Mouse (Mus musculus): ENCODE results near the gene Osbpl6. TPM values are rescaled to one million over a fixed set of nuclear protein-coding genes. Genes with fewer than 3 reads are reported as not detected.

Osbpl6 gene
- polyA plus RNA-seq, 1 experiment from 2014 or later, result 5.9 TPM

- Histone ChIP-seq H3K27me3 (ENCODE audit: control insufficient read depth, insufficient read depth, low read length) (no peaks in the 10 kb centered on the region), H3K4me1 (ENCODE audit: control insufficient read depth in 2 of 2, insufficient read depth in 2 of 2, low read length in 2 of 2) (no peaks in the 10 kb centered on the region), H3K9me3 (ENCODE audit: control insufficient read depth, low read length) (no peaks in the 10 kb centered on the region), H3K27ac (replicated peaks in 1 of 2; ENCODE audit: control insufficient read depth in 1 of 2, insufficient read depth in 1 of 2, low read depth in 2 of 2, low read length in 2 of 2) (no peak overlapping the region), H3K4me3 (ENCODE audit: control insufficient read depth in 1 of 2, insufficient read depth in 1 of 2, low read depth in 1 of 2, low read length in 2 of 2) (no peak overlapping the region), H3K9ac (ENCODE audit: low read length) (no peak overlapping the region), H3K36me3 (ENCODE audit: control insufficient read depth, insufficient read depth, low read length) (no peaks in the 10 kb centered on the region), H3K4me2 (ENCODE audit: low read length) (no peak overlapping the region)
- WGBS, result 76% methylated on average over 6 of the region's 6 CpGs
- ATAC-seq (ENCODE audit: insufficient number of reproducible peaks, insufficient read depth, low FRiP score, low read depth), result no peak
Observed at GRCm38 (mm10) chr2:76421411-76421924, 15.2 kb downstream of the Osbpl6 start.

- Histone ChIP-seq H3K4me3 (ENCODE audit: control insufficient read depth in 1 of 2, insufficient read depth in 1 of 2, low read depth in 1 of 2, low read length in 2 of 2) (no peak overlapping the region), H3K4me2 (ENCODE audit: low read length) (no peak overlapping the region), H3K27me3 (ENCODE audit: control insufficient read depth, insufficient read depth, low read length) (no peaks in the 10 kb centered on the region), H3K9ac (ENCODE audit: low read length) (no peak overlapping the region), H3K27ac (replicated peaks in 1 of 2; ENCODE audit: control insufficient read depth in 1 of 2, insufficient read depth in 1 of 2, low read depth in 2 of 2, low read length in 2 of 2) (no peak overlapping the region), H3K9me3 (ENCODE audit: control insufficient read depth, low read length) (no peaks in the 10 kb centered on the region), H3K4me1 (ENCODE audit: control insufficient read depth in 2 of 2, insufficient read depth in 2 of 2, low read length in 2 of 2) (no peaks in the 10 kb centered on the region), H3K36me3 (ENCODE audit: control insufficient read depth, insufficient read depth, low read length) (no peaks in the 10 kb centered on the region)
- WGBS, result 55% methylated on average over 3 of the region's 3 CpGs
- ATAC-seq (ENCODE audit: insufficient number of reproducible peaks, insufficient read depth, low FRiP score, low read depth), result no peak
Observed at GRCm38 (mm10) chr2:76426816-76427215, 20.5 kb downstream of the Osbpl6 start.

GRCm38 (mm10) chr2:76429318-76429717 lies 23.0 kb downstream of the Osbpl6 start:
- no peak overlapping the region for H3K4me3 ChIP-seq (ENCODE audit: control insufficient read depth in 1 of 2, insufficient read depth in 1 of 2, low read depth in 1 of 2, low read length in 2 of 2)
- H3K27me3 ChIP-seq (ENCODE audit: control insufficient read depth, insufficient read depth, low read length), result no peaks in the 10 kb centered on the region
- no peak for ATAC-seq (ENCODE audit: insufficient number of reproducible peaks, insufficient read depth, low FRiP score, low read depth)
- no peak overlapping the region for H3K9ac ChIP-seq (ENCODE audit: low read length)
- H3K4me2 ChIP-seq (ENCODE audit: low read length), result no peak overlapping the region
- H3K9me3 ChIP-seq (ENCODE audit: control insufficient read depth, low read length), result no peaks in the 10 kb centered on the region
- H3K36me3 ChIP-seq (ENCODE audit: control insufficient read depth, insufficient read depth, low read length), result no peaks in the 10 kb centered on the region
- no peaks in the 10 kb centered on the region for H3K4me1 ChIP-seq (ENCODE audit: control insufficient read depth in 2 of 2, insufficient read depth in 2 of 2, low read length in 2 of 2)
- WGBS, result 57% methylated on average over 3 of the region's 3 CpGs
- no peak overlapping the region for H3K27ac ChIP-seq (replicated peaks in 1 of 2; ENCODE audit: control insufficient read depth in 1 of 2, insufficient read depth in 1 of 2, low read depth in 2 of 2, low read length in 2 of 2)

- H3K9me3 ChIP-seq (ENCODE audit: control insufficient read depth, low read length), result no peaks in the 10 kb centered on the region
- H3K4me3 ChIP-seq (ENCODE audit: control insufficient read depth in 1 of 2, insufficient read depth in 1 of 2, low read depth in 1 of 2, low read length in 2 of 2), result no peak overlapping the region
- no peak overlapping the region for H3K4me2 ChIP-seq (ENCODE audit: low read length)
- ATAC-seq (ENCODE audit: insufficient number of reproducible peaks, insufficient read depth, low FRiP score, low read depth), result no peak
- H3K27ac ChIP-seq (replicated peaks in 1 of 2; ENCODE audit: control insufficient read depth in 1 of 2, insufficient read depth in 1 of 2, low read depth in 2 of 2, low read length in 2 of 2), result no peak overlapping the region
- no peaks in the 10 kb centered on the region for H3K36me3 ChIP-seq (ENCODE audit: control insufficient read depth, insufficient read depth, low read length)
- H3K27me3 ChIP-seq (ENCODE audit: control insufficient read depth, insufficient read depth, low read length), result no peaks in the 10 kb centered on the region
- whole genome bisulfite sequencing, result 82% methylated on average over 5 of the region's 5 CpGs
- H3K4me1 ChIP-seq (ENCODE audit: control insufficient read depth in 2 of 2, insufficient read depth in 2 of 2, low read length in 2 of 2), result no peaks in the 10 kb centered on the region
- H3K9ac ChIP-seq (ENCODE audit: low read length), result no peak overlapping the region
Observed at GRCm38 (mm10) chr2:76429855-76430254, 23.5 kb downstream of the Osbpl6 start.

GRCm38 (mm10) chr2:76430539-76430938 lies 24.2 kb downstream of the Osbpl6 start:
- Histone ChIP-seq H3K9me3 (ENCODE audit: control insufficient read depth, low read length) (no peaks in the 10 kb centered on the region), H3K4me3 (ENCODE audit: control insufficient read depth in 1 of 2, insufficient read depth in 1 of 2, low read depth in 1 of 2, low read length in 2 of 2) (no peak overlapping the region), H3K9ac (ENCODE audit: low read length) (no peak overlapping the region), H3K27ac (replicated peaks in 1 of 2; ENCODE audit: control insufficient read depth in 1 of 2, insufficient read depth in 1 of 2, low read depth in 2 of 2, low read length in 2 of 2) (no peak overlapping the region), H3K4me2 (ENCODE audit: low read length) (no peak overlapping the region), H3K27me3 (ENCODE audit: control insufficient read depth, insufficient read depth, low read length) (no peaks in the 10 kb centered on the region), H3K36me3 (ENCODE audit: control insufficient read depth, insufficient read depth, low read length) (no peaks in the 10 kb centered on the region), H3K4me1 (ENCODE audit: control insufficient read depth in 2 of 2, insufficient read depth in 2 of 2, low read length in 2 of 2) (no peaks in the 10 kb centered on the region)
- WGBS, result 84% methylated on average over 3 of the region's 3 CpGs
- ATAC-seq (ENCODE audit: insufficient number of reproducible peaks, insufficient read depth, low FRiP score, low read depth), result no peak

- Histone ChIP-seq H3K9ac (ENCODE audit: low read length) (no peak overlapping the region), H3K36me3 (ENCODE audit: control insufficient read depth, insufficient read depth, low read length) (no peaks in the 10 kb centered on the region), H3K4me2 (ENCODE audit: low read length) (no peak overlapping the region), H3K27me3 (ENCODE audit: control insufficient read depth, insufficient read depth, low read length) (no peaks in the 10 kb centered on the region), H3K4me3 (ENCODE audit: control insufficient read depth in 1 of 2, insufficient read depth in 1 of 2, low read depth in 1 of 2, low read length in 2 of 2) (no peak overlapping the region), H3K27ac (replicated peaks in 1 of 2; ENCODE audit: control insufficient read depth in 1 of 2, insufficient read depth in 1 of 2, low read depth in 2 of 2, low read length in 2 of 2) (no peak overlapping the region), H3K9me3 (ENCODE audit: control insufficient read depth, low read length) (no peaks in the 10 kb centered on the region), H3K4me1 (ENCODE audit: control insufficient read depth in 2 of 2, insufficient read depth in 2 of 2, low read length in 2 of 2) (no peaks in the 10 kb centered on the region; a peak in 1 of 4 replicates)
- ATAC-seq (ENCODE audit: insufficient number of reproducible peaks, insufficient read depth, low FRiP score, low read depth), result no peak
- 78% methylated on average over 7 of the region's 7 CpGs for WGBS
Observed at GRCm38 (mm10) chr2:76434224-76434623, 27.9 kb downstream of the Osbpl6 start.

GRCm38 (mm10) chr2:76435667-76436239 lies 29.4 kb downstream of the Osbpl6 start:
- no peak overlapping the region for H3K9ac ChIP-seq (ENCODE audit: low read length)
- no peak overlapping the region for H3K27ac ChIP-seq (replicated peaks in 1 of 2; ENCODE audit: control insufficient read depth in 1 of 2, insufficient read depth in 1 of 2, low read depth in 2 of 2, low read length in 2 of 2)
- WGBS, result 55% methylated on average over 7 of the region's 7 CpGs
- no peaks in the 10 kb centered on the region; a peak in 1 of 4 replicates for H3K4me1 ChIP-seq (ENCODE audit: control insufficient read depth in 2 of 2, insufficient read depth in 2 of 2, low read length in 2 of 2)
- H3K9me3 ChIP-seq (ENCODE audit: control insufficient read depth, low read length), result no peaks in the 10 kb centered on the region
- H3K27me3 ChIP-seq (ENCODE audit: control insufficient read depth, insufficient read depth, low read length), result no peaks in the 10 kb centered on the region
- H3K36me3 ChIP-seq (ENCODE audit: control insufficient read depth, insufficient read depth, low read length), result no peaks in the 10 kb centered on the region
- H3K4me2 ChIP-seq (ENCODE audit: low read length), result no peak overlapping the region
- H3K4me3 ChIP-seq (ENCODE audit: control insufficient read depth in 1 of 2, insufficient read depth in 1 of 2, low read depth in 1 of 2, low read length in 2 of 2), result no peak overlapping the region
- no peak for ATAC-seq (ENCODE audit: insufficient number of reproducible peaks, insufficient read depth, low FRiP score, low read depth)

- 82% methylated on average over 2 of the region's 2 CpGs for WGBS
- H3K4me3 ChIP-seq (ENCODE audit: control insufficient read depth in 1 of 2, insufficient read depth in 1 of 2, low read depth in 1 of 2, low read length in 2 of 2), result no peak overlapping the region
- H3K9ac ChIP-seq (ENCODE audit: low read length), result no peak overlapping the region
- H3K27ac ChIP-seq (replicated peaks in 1 of 2; ENCODE audit: control insufficient read depth in 1 of 2, insufficient read depth in 1 of 2, low read depth in 2 of 2, low read length in 2 of 2), result no peak overlapping the region
- no peak overlapping the region for H3K4me2 ChIP-seq (ENCODE audit: low read length)
- ATAC-seq (ENCODE audit: insufficient number of reproducible peaks, insufficient read depth, low FRiP score, low read depth), result no peak
- no peaks in the 10 kb centered on the region for H3K9me3 ChIP-seq (ENCODE audit: control insufficient read depth, low read length)
- H3K27me3 ChIP-seq (ENCODE audit: control insufficient read depth, insufficient read depth, low read length), result no peaks in the 10 kb centered on the region
- peaks cover 3 to 7% of the 10 kb centered on the region in 2 experiments for H3K4me1 ChIP-seq (ENCODE audit: control insufficient read depth in 2 of 2, insufficient read depth in 2 of 2, low read length in 2 of 2)
- H3K36me3 ChIP-seq (ENCODE audit: control insufficient read depth, insufficient read depth, low read length), result no peaks in the 10 kb centered on the region
Observed at GRCm38 (mm10) chr2:76437372-76437771, 31.1 kb downstream of the Osbpl6 start.

Measured in heart, embryonic 14.5 days (tissue).